Mouse (Mus musculus) lung, adult 2 months (tissue): ENCODE measurements around the gene Smyd3.

Source experiments
- CTCF ChIP-seq: fragments of 200-500 bp; IDR thresholded peaks from 2 replicates; pipeline ENCODE4 v1.5.1; 2011; ENCODE audit warnings: mild to moderate bottlenecking, low read length, control low read depth; ENCODE audit not compliant: insufficient read depth
- POLR2A ChIP-seq: fragments of 200-500 bp; IDR thresholded peaks from 2 replicates; pipeline ENCODE4 v1.6.1; 2011; ENCODE audit warnings: low read depth, mild to moderate bottlenecking, control low read depth, low read length, borderline replicate concordance; ENCODE audit errors: extremely low read depth

DNA sequence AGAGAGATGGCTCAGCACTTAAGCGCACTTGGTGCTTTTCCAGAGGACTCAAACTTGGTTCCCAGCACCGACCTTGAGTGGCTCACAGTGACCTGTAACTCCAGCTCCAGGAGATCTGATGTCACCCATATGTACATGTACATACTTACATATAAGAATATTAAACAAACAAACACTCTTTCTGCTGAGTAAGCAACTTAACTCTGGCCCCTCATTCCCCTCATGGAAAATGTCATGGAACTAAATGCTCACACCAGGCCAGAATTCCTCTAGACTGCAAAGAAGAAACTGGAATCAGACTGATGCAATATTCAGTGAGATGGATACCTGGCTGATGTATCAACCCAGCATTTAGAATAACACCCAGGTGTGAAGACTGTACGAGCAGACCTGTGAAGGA lies 21.2 kb upstream of the Smyd3 start:
- TF ChIP-seq CTCF = no peak
- no peak for TF ChIP-seq POLR2A
